Mouse (Mus musculus) brain, embryonic 14.5 days (tissue): ENCODE data around the gene Gm45753. TPM values are rescaled to one million over a fixed set of nuclear protein-coding genes. Genes with fewer than 3 reads are reported as not detected.

Experiments used
- DNase-seq: peaks from one replicate; pipeline ENCODE4 v3.0.0-alpha.2; 2011; ENCODE audit warnings: low read depth
- CTCF ChIP-seq: fragments of 200-500 bp; IDR thresholded peaks from 2 replicates; pipeline ENCODE4 v1.5.1; 2012; ENCODE audit warnings: inconsistent platforms, mild to moderate bottlenecking, moderate library complexity, borderline replicate concordance; ENCODE audit not compliant: insufficient read depth, insufficient read length; ENCODE audit errors: extremely low read depth
- POLR2A ChIP-seq: fragments of 200-500 bp; IDR thresholded peaks from 2 replicates; pipeline ENCODE4 v1.6.1; 2012; ENCODE audit warnings: mild to moderate bottlenecking, inconsistent platforms, borderline replicate concordance; ENCODE audit not compliant: poor library complexity, insufficient read depth, insufficient read length, severe bottlenecking; ENCODE audit errors: extremely low read depth
- polyA plus RNA-seq: library from polyadenylated mRNA; depleted of rRNA; stranded (reverse); fragments of >200 nt; gene quantifications from 2 replicates; pipeline ENCODE4 v1.2.3, GENCODE M21; 2012

Gm45753 gene
- polyA plus RNA-seq, 1 experiment, result not detected

- no peak for DNase-seq
- TF ChIP-seq POLR2A (no peak), CTCF (no peak)
These were observed 12.7 kb upstream of the Gm45753 start for GRCm38 (mm10) chr8:45320930-45321329.

GRCm38 (mm10) chr8:45310967-45311366 lies 2.7 kb upstream of the Gm45753 start:
- DNase-seq, result no peak
- TF ChIP-seq POLR2A (no peak), CTCF (no peak)

- TF ChIP-seq POLR2A (no peak), CTCF (no peak)
- DNase-seq, result no peak
These were observed 2.8 kb downstream of the Gm45753 start for GRCm38 (mm10) chr8:45305479-45305878.

- no peak for DNase-seq
- TF ChIP-seq CTCF (no peak), POLR2A (no peak)
These were observed 3.9 kb downstream of the Gm45753 start for GRCm38 (mm10) chr8:45304354-45304753.

GRCm38 (mm10) chr8:45302390-45302789 lies 5.9 kb downstream of the Gm45753 start:
- peak; percentile 38 for DNase-seq

GRCm38 (mm10) chr8:45295276-45295675 lies 13.0 kb downstream of the Gm45753 start:
- no peak for TF ChIP-seq POLR2A
- TF ChIP-seq CTCF, result no peak
- no peak for DNase-seq

More at GRCm38 (mm10) chr8:45302390-45302789, 5.9 kb downstream of the Gm45753 start:
- no peak for TF ChIP-seq CTCF
- TF ChIP-seq POLR2A, result no peak

GRCm38 (mm10) chr8:45294687-45295086 lies 13.6 kb downstream of the Gm45753 start, which contains the start of gene Klkb1:
Gene Klkb1 (minus strand): TSS chr8:45294859.
- DNase-seq, result no peak
- no peak for TF ChIP-seq POLR2A
- TF ChIP-seq CTCF, result no peak

GRCm38 (mm10) chr8:45291790-45292189 lies 16.5 kb downstream of the Gm45753 start:
- DNase-seq, result peak; percentile 79
- TF ChIP-seq POLR2A (no peak), CTCF (no peak)

GRCm38 (mm10) chr8:45281630-45282029 lies 26.6 kb downstream of the Gm45753 start:
- DNase-seq, result no peak
- TF ChIP-seq CTCF, result no peak
- TF ChIP-seq POLR2A, result no peak

- DNase-seq, result no peak
- TF ChIP-seq POLR2A (no peak), CTCF (no peak)
These were observed 30.8 kb downstream of the Gm45753 start for GRCm38 (mm10) chr8:45277453-45277852.

GRCm38 (mm10) chr8:45274317-45274716 lies 33.9 kb downstream of the Gm45753 start:
- DNase-seq, result peak; percentile 41
- TF ChIP-seq POLR2A (no peak), CTCF (no peak)

GRCm38 (mm10) chr8:45269056-45269455 lies 39.2 kb downstream of the Gm45753 start:
- DNase-seq, result no peak
- no peak for TF ChIP-seq POLR2A
